Mouse (Mus musculus) lung, adult 2 months (tissue): ENCODE data around the gene Fshb.

Source experiments
- CTCF ChIP-seq: fragments of 200-500 bp; IDR thresholded peaks from 2 replicates; pipeline ENCODE4 v1.5.1; 2011; ENCODE audit warnings: mild to moderate bottlenecking, low read length, control low read depth; ENCODE audit not compliant: insufficient read depth
- POLR2A ChIP-seq: fragments of 200-500 bp; IDR thresholded peaks from 2 replicates; pipeline ENCODE4 v1.6.1; 2011; ENCODE audit warnings: low read depth, mild to moderate bottlenecking, control low read depth, low read length, borderline replicate concordance; ENCODE audit errors: extremely low read depth

DNA sequence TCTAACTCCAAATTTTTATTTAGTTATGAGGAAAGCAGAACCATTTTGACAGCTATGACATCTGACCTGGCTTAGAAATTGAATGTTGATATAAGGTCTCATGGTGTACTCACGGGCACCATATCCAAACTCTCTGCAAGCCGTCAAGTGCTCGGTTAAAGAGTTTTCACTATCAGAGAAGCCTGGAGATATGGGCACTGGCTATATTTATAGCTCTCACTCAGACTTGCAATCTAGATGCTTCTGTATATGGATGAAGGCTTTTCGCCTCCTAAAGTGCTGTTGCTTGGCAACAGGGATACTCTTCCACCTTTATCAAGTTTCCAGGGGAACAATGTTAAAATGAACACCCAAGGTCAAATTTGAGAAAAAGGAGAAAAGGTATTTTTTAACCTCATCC is 47.1 kb downstream of the Fshb start:
- no peak for TF ChIP-seq CTCF
- TF ChIP-seq POLR2A = no peak
